Mouse (Mus musculus): Measurements from ENCODE around the gene Ttc7.

DNA sequence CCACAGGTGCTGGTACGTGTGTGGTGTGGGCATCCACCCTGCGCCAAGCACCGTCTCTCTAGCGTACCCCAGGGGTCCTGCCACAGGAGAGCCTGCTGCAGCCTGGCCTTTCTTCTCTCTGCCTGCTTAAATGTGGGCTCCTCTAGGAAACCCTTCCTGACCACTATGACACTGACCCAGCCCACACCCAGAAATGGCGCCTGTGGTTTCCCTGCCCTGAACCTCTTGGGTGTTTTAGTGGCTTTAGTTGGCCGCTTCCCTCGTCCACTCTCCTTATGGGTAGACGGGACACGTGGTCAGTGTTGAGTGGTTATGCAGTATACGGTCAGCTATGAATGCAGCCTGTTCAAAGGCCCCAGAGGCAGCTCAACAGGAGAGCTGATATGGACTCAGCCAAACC is 85.8 kb downstream of the Ttc7 start:
- TF ChIP-seq CTCF (IDR thresholded peaks at IDR 0.05; ENCODE audit: borderline replicate concordance, insufficient read depth, low read depth, low read length) (no peak), POLR2A (IDR thresholded peaks at IDR 0.05; ENCODE audit: borderline replicate concordance, insufficient read depth, low read length) (no peak)

All from cerebellum, adult 2 months (tissue).